Mouse (Mus musculus) yolk sac, embryonic 10.5 days (tissue): ENCODE results near the gene Vmn1r239-ps.
"Not testable (repeated sequence)": the region's sequence is repeated elsewhere in the genome, so short reads cannot be mapped to it uniquely, and the experiment has no call there.

Source experiments
- DNase-seq: peaks from one replicate; pipeline ENCODE4 v3.0.0-alpha.2; 2017; ENCODE audit warnings: low spot score

Vmn1r239-ps gene

DNA sequence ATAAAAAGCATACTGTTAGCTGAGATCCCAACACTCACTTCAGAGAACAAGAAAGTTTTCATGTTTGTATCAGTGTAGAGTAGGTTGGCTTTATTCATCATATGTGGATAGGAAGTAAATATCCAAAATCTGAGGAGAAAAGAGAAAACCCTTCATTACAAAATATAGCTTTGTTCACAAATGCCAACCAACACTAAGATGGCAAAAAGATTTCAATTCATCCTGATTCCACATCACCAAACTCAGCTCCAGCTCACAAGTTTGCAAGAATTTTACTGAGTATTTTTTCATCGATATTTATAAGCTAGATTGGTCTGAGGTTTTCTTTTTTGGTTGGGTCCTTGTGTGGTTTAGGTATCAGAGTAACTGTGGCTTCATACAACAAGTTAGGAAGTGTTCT lies at the start of gene Vmn1r239-ps:
TSS of gene Vmn1r239-ps (minus strand) at position 101 of the 400 bp plus-strand sequence.
- DNase-seq, result not testable (repeated sequence)

DNA sequence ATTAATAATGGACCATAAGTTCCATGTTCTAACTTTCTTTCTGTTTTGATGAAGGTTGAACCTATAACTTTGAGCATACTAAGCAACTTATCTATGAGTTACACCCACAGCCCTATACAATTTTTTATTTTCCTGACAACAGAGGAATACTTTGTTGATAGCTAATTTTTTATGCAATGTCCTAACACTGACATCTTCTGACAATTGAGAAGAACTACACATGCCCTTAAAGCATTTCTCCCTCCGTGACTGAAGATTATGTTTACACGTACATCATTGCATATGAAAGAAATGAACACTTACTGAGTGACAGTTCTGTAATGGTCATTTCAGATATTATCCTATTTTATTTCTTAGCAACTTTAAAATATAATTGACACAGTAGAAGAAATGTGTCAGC lies 36.0 kb upstream of the Vmn1r239-ps start:
- no peak for DNase-seq

DNA sequence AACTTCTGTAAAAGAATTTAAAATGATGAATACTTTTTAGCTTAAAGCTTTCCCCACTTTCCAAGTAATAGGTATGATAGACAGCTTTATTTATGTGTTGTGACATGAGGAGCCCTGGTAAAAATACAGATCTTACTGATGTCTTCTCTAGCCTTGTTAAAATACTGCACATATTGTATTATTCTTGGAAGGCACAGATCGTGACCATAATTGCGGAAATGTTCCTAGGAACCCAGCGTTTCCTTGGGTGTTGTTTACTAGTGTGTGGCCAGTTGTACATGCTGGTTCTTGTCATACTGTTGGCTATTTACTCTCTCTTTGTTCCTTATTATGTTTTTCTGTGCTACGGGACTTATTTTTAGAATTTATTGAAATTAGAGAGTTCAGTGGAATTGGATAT lies 10.1 kb downstream of the Vmn1r239-ps start:
- no peak for DNase-seq

DNA sequence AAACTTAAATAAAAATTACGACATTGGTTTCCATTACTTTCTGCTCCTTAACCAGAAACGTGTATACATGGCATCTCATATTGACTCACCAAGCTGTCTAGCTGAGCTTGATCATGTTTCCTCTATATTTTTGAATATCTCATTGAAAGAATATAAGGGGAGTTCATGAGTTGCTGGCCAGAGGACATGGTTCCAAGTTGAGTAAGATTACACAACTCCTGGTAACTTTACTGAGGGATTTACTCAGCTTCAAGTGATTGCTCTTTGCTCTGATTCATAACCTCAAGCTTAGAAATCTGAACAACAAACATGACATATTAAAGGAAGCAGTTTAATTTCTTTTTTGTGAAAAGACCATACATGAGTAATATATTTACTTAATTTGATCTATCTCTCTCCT lies 18.1 kb downstream of the Vmn1r239-ps start:
- DNase-seq, result no peak

DNA sequence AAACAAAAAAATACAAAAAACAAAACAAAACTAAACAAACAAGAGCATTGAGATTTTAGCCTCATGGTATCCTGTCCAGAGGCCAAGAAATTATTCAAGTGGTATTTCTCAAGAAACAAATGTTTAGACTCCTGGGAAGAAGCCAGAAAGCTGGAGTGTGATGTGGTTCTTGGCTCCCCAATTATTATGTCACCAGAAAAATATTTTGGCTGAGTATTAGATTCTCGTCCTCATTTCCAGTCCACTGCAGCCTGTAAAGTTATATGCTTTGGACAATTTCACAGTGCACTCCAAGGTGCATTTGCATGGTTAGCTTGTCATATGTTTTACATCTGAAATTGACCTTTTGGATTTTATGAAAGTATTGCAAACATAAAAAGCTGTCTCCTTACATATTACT lies 23.8 kb downstream of the Vmn1r239-ps start:
- DNase-seq, result no peak

DNA sequence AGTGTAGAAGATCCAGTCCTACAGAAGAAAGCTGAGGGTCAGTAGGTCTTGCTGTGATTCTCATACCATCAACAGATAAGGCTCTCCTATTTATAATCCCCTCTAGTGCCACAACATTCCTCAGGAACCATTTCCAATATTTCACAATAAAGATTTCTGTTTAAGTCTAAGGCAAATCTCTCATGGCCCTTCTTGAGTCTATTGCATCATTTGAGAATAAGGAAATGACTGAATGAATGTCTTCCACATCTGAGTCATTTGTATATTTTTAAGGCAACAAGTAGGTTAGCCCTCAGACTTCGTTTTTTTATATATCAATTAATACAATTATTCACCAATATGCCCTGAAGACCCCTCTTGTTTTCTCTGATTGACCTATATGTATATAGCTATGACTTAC lies 24.4 kb downstream of the Vmn1r239-ps start, which contains the start of gene Il13ra2:
TSS of gene Il13ra2 (minus strand) at position 64 of the 400 bp plus-strand sequence.
- no peak for DNase-seq
